Mouse (Mus musculus) hindbrain, embryonic 16.5 days (tissue): ENCODE measurements around the gene Gm13285. TPM values are rescaled to one million over a fixed set of nuclear protein-coding genes. Genes with fewer than 3 reads are reported as not detected.
"Not testable (repeated sequence)": the region's sequence is repeated elsewhere in the genome, so short reads cannot be mapped to it uniquely, and the experiment has no call there.

Experiments used
- ATAC-seq: fragments of 200-750 bp; cut with Nextera tagmentation; 2 replicates; pipeline ENCODE4 v1.8.0; 2017; ENCODE audit warnings: moderate TSS enrichment, moderate library complexity
- H3K27ac ChIP-seq: fragments of 300-500 bp; sonication (generic); 2 replicates; pipeline ENCODE4 v1.5.1; 2014; ENCODE audit warnings: low read depth, mild to moderate bottlenecking, control low read depth, low read length, moderate library complexity
- H3K27me3 ChIP-seq: fragments of 300-500 bp; sonication (generic); replicated peaks from 2 replicates; pipeline ENCODE4 v1.6.1; 2014; ENCODE audit warnings: low read length; ENCODE audit not compliant: control insufficient read depth, insufficient read depth
- H3K36me3 ChIP-seq: fragments of 300-500 bp; sonication (generic); 2 replicates; pipeline ENCODE4 v1.6.1; 2014; ENCODE audit warnings: mild to moderate bottlenecking, low read length, moderate library complexity, mixed read lengths; ENCODE audit not compliant: control insufficient read depth, insufficient read depth
- H3K4me1 ChIP-seq: fragments of 300-500 bp; sonication (generic); 2 replicates; pipeline ENCODE4 v1.6.1; 2014; ENCODE audit warnings: low read depth, low read length; ENCODE audit not compliant: control insufficient read depth, insufficient read depth
- H3K4me2 ChIP-seq: fragments of 300-500 bp; sonication (generic); 2 replicates; pipeline ENCODE4 v1.6.1; 2014; ENCODE audit warnings: mild to moderate bottlenecking, low read length, control low read depth, moderate library complexity
- H3K4me3 ChIP-seq: fragments of 300-500 bp; sonication (generic); 2 replicates; pipeline ENCODE4 v1.5.1; 2014; ENCODE audit warnings: mild to moderate bottlenecking, low read length, control low read depth, moderate library complexity
- H3K9ac ChIP-seq: fragments of 300-500 bp; sonication (generic); 2 replicates; pipeline ENCODE4 v1.6.1; 2014; ENCODE audit warnings: low read depth, mild to moderate bottlenecking, control low read depth, low read length, moderate library complexity
- H3K9me3 ChIP-seq: fragments of 300-500 bp; sonication (generic); 2 replicates; pipeline ENCODE4 v1.6.1; 2014; ENCODE audit warnings: mild to moderate bottlenecking, low read length, moderate library complexity; ENCODE audit not compliant: control insufficient read depth
- WGBS: fragments of 180-500 bp; shearing (Covaris S2); extraction: QIAGEN DNeasy Blood & Tissue Kit; methylation state at CpG from one replicate; pipeline ENCODE4 v1.1.7; 2014; 5-methylcytosine and 5-hydroxymethylcytosine counted together
- polyA plus RNA-seq: library from polyadenylated mRNA; unstranded; fragments of >200 nt; fragmentation: Nextera tagmentation; extraction: Ambion mirVana; gene quantifications from 2 replicates; pipeline ENCODE4 v1.2.1, GENCODE M21; 2015

Gene Gm13285
- 0.21 TPM in 1 of 2 replicates, not detected in the other for polyA plus RNA-seq

DNA sequence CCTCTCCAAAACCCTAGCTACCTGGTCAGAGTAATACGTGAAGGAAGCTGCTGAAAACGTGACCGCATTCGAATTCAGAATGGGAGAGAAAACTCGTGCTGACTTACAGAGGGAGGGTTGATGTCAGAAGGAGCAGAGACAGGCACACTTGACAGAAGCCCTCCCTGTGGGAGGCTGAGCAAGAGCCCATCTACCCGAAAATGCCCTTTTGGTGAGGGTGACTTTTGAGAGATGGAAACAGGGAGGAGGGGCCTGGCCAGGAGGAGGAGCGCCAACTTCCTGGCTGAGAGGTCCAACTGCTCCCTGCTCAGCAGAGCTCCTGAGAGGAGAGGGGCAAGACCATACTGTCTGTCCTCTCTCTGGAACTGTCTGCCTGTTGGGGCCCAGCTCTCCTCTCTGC lies at the start of gene Gm13285:
Gene Gm13285 (plus strand): TSS at position 301 of the 400 bp plus-strand sequence.
- not testable (repeated sequence) for H3K4me1 ChIP-seq, H3K9me3 ChIP-seq, ATAC-seq, H3K9ac ChIP-seq, H3K4me2 ChIP-seq, H3K27me3 ChIP-seq, H3K27ac ChIP-seq, H3K36me3 ChIP-seq, H3K4me3 ChIP-seq
- WGBS = 20% methylated on average over 1 of the region's 7 CpGs

DNA sequence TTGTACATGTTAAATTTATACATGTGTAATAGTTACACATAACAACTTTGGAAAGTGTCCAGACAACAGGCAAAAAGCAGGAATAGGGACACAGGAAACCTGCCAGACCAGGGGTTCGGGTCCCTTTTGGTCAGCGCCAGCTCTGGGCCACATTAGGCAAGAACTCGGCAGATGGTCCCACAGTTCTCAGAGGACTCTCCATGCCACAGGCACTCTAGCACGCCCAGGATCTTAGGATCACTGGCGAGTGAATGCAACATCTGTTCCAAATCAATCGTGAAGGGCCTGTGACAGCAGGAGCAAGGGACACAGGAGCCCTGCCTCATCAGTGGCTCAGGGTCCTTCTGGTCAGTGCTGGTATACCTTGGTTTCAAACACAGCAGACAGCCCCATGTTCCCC lies 49.5 kb upstream of the Gm13285 start:
- no peaks in the 10 kb centered on the region for H3K36me3 ChIP-seq
- WGBS = 57% methylated on average over 6 of the region's 6 CpGs
- no peak overlapping the region for H3K4me2 ChIP-seq

DNA sequence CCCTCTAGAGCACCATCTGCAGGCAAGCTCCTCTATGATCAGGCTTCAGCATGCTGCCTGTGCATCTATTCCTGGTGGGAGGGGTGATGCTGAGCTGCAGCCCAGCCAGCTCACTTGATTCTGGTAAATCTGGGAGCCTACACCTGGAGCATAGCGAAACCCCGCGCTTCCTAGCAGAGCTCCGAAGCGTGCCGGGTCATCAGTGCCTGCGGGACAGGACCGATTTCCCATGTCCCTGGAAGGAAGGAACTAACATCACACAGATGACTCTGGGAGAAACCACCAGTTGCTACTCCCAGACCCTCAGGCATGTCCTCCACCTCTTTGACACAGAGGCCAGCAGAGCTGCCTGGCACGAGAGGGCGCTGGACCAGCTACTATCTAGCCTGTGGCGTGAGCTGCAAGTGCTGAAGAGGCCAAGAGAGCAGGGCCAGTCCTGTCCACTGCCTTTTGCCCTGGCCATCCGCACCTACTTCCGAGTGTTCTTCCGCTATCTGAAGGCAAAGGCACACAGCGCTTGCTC lies 44.6 kb upstream of the Gm13285 start, which contains the start of gene Gm13271:
Gene Gm13271 (plus strand): TSS at position 51 of the 523 bp plus-strand sequence.
- ATAC-seq, H3K9ac ChIP-seq: not testable (repeated sequence)

More for the DNA sequence above, 49.5 kb upstream of the Gm13285 start:
- Histone ChIP-seq H3K9me3 (no peaks in the 10 kb centered on the region), H3K9ac (no peak overlapping the region), H3K27me3 (no peaks in the 10 kb centered on the region), H3K27ac (no peak overlapping the region), H3K4me1 (no peaks in the 10 kb centered on the region), H3K4me3 (no peak overlapping the region)
- ATAC-seq = no peak

DNA sequence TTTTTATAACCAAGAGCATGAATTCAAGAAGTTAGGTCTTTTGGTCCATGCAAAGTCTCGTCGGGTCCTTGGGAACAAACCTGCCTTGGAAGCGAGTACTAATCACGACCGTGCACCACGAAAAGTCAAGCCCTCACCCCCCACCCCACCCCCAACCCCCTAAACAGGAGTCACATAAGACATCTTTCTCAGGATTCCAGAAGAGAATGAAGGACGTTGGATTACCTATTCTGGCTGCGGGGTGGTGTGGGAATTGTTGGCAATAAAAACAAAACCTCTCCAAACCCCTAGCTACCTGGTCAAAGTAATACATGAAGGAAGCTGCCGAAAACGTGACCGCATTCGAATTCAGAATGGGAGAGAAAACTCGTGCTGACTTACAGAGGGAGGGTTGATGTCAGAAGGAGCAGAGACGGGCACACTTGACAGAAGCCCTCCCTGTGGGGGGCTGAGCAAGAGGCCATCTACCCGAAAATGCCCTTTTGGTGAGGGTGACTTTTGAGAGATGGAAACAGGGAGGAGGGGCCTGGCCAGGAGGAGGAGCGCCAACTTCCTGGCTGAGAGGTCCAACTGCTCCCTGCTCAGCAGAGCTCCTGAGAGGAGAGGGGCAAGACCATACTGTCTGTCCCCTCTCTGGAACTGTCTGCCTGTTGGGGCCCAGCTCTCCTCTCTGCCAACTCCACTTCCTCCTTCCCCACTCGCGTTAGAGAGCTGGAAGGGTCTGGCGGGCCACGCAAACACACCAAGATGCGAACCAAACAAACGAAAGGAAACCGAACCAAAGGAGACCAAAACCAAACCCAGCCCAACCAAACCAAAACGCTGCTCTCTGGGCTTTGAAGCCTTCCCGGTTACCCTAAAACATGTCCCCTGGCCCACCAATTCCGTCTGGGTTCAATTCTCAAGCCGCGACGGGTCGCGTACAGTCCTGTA lies 42.6 kb upstream of the Gm13285 start:
- H3K4me1 ChIP-seq, H3K36me3 ChIP-seq, ATAC-seq, H3K27me3 ChIP-seq, H3K9me3 ChIP-seq: not testable (repeated sequence)
- H3K4me2 ChIP-seq = peak overlapping the region; percentile 84
- peak overlapping the region; percentile 58 for H3K9ac ChIP-seq
- H3K27ac ChIP-seq = peak overlapping the region; percentile 79
- 13% methylated on average over 28 of the region's 31 CpGs for WGBS
- H3K4me3 ChIP-seq = peak overlapping the region; percentile 47

More for the DNA sequence above, 44.6 kb upstream of the Gm13285 start, which contains the start of gene Gm13271:
- H3K4me3 ChIP-seq, H3K4me2 ChIP-seq, H3K4me1 ChIP-seq, H3K27ac ChIP-seq, H3K27me3 ChIP-seq, H3K36me3 ChIP-seq, H3K9me3 ChIP-seq: not testable (repeated sequence)
- 73% methylated on average over 12 of the region's 15 CpGs for WGBS

DNA sequence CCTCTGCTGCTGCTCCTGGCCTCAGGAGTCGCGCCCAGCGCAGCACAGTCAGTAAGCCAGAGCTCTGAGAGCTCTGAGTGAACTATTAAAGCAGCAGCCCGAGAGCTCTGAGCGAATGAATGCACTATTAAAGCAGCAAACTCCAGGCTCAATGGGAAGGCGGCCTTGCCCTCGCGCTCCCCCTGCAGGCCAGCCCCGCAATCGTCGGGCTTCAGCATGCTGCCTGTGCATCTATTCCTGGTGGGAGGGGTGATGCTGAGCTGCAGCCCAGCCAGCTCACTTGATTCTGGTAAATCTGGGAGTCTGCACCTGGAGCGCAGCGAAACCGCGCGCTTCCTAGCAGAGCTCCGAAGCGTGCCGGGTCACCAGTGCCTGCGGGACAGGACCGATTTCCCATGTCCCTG lies 41.8 kb upstream of the Gm13285 start:
- Histone ChIP-seq H3K27ac (peak overlapping the region; percentile 79), H3K9ac (peak overlapping the region; percentile 58), H3K4me2 (peak overlapping the region; percentile 84), H3K4me3 (peak overlapping the region; percentile 47)
- peak; percentile 100 for ATAC-seq
- not testable (repeated sequence) for H3K27me3 ChIP-seq, H3K9me3 ChIP-seq, H3K36me3 ChIP-seq, H3K4me1 ChIP-seq
- 0% methylated on average over 18 of the region's 21 CpGs for WGBS

DNA sequence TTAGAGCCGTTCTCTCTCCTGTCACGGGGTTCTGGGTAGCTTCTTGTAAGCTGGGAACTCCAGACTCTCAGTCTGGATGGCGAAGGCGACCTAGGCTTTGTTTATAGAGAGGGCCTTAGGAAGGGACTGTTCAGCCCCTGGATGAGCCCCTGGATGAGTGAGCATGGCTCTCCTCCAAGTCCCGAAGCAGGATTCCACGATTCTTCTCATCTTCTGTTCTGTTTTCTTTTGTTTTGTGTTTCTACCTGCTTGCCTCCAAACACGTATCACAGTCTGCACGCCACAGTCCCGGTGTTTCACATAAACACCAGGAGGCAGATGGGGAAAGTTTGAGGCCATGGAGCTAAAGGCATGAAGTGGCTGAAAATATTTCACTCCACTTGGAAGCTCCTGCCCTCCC lies 40.7 kb upstream of the Gm13285 start:
- H3K9ac ChIP-seq, H3K4me2 ChIP-seq, H3K4me3 ChIP-seq, H3K4me1 ChIP-seq, H3K9me3 ChIP-seq, H3K36me3 ChIP-seq, H3K27ac ChIP-seq, H3K27me3 ChIP-seq, ATAC-seq: not testable (repeated sequence)
- WGBS = 91% methylated on average over 9 of the region's 9 CpGs

DNA sequence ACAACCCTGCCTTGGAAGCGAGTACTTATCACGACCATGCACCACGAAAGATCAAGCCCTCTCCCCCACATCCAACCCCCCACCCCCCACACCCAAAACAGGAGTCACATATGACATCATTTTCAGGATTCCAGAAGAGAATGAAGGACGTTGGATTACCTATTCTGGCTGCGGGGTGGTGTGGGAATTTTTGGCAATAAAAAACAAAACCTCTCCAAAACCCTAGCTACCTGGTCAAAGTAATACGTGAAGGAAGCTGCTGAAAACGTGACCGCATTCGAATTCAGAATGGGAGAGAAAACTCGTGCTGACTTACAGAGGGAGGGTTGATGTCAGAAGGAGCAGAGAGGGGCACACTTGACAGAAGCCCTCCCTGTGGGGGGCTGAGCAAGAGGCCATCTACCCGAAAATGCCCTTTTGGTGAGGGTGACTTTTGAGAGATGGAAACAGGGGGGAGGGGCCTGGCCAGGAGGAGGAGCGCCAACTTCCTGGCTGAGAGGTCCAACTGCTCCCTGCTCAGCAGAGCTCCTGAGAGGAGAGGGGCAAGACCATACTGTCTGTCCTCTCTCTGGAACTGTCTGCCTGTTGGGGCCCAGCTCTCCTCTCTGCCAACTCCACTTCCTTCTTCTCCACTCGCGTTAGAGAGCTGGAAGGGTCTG lies 39.7 kb upstream of the Gm13285 start, which contains the start of gene Gm13283:
Gene Gm13283 (plus strand): TSS at position 510 of the 659 bp plus-strand sequence.
- H3K27me3 ChIP-seq, H3K4me1 ChIP-seq, H3K9me3 ChIP-seq, H3K36me3 ChIP-seq, H3K9ac ChIP-seq, H3K27ac ChIP-seq, ATAC-seq: not testable (repeated sequence)
- peak within 1 kb of the TSS; percentile 37 for H3K4me3 ChIP-seq
- H3K4me2 ChIP-seq = peak within 1 kb of the TSS; percentile 57
- WGBS = 30% methylated on average over 8 of the region's 14 CpGs

DNA sequence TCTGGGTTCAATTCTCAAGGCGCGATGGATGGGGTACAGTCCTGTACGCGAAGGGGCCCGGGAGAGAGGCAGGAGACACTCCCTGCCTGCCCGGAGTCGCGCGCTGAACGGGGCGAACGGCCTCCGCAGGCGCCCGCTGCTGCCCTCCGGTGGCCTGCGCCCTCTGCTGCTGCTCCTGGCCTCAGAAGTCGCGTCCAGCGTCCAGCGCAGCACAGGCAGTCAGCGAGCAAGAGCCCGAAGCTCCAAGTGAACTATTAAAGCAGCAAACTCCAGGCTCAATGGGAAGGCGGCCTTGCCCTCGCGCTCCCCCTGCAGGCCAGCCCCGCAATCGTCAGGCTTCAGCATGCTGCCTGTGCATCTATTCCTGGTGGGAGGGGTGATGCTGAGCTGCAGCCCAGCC lies 39.0 kb upstream of the Gm13285 start:
- ATAC-seq, H3K27me3 ChIP-seq, H3K27ac ChIP-seq, H3K9ac ChIP-seq, H3K9me3 ChIP-seq, H3K4me1 ChIP-seq, H3K36me3 ChIP-seq: not testable (repeated sequence)
- Histone ChIP-seq H3K4me2 (peak overlapping the region; percentile 57), H3K4me3 (peak overlapping the region; percentile 37)
- 1% methylated on average over 15 of the region's 28 CpGs for WGBS

DNA sequence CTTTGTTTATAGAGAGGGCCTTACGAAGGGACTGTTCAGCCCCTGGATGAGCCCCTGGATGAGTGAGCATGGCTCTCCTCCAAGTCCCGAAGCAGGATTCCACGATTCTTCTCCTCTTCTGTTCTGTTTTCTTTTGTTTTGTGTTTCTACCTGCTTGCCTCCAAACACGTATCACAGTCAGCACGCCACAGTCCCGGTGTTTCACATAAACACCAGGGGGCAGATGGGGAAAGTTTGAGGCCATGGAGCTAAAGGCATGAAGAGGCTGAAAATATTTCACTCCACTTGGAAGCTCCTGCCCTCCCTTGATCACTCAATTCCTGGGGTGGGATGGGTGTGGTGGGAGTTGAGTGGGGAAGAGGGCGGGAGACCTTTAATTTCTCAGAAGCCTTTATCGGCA lies 37.7 kb upstream of the Gm13285 start:
- not testable (repeated sequence) for H3K4me2 ChIP-seq, H3K27ac ChIP-seq, H3K27me3 ChIP-seq, H3K9ac ChIP-seq, H3K36me3 ChIP-seq, ATAC-seq, H3K9me3 ChIP-seq, H3K4me3 ChIP-seq, H3K4me1 ChIP-seq
- 85% methylated on average over 6 of the region's 8 CpGs for WGBS
